Mouse (Mus musculus): ENCODE measurements around the gene Gch1. TPM values are rescaled to one million over a fixed set of nuclear protein-coding genes. Genes with fewer than 3 reads are reported as not detected.
A peak's percentile ranks its signal among the peaks of the same experiment; 100 is the strongest.

The Gch1 gene
- total RNA-seq, 1 experiment from 2014 or later, result 4.3 TPM

DNA sequence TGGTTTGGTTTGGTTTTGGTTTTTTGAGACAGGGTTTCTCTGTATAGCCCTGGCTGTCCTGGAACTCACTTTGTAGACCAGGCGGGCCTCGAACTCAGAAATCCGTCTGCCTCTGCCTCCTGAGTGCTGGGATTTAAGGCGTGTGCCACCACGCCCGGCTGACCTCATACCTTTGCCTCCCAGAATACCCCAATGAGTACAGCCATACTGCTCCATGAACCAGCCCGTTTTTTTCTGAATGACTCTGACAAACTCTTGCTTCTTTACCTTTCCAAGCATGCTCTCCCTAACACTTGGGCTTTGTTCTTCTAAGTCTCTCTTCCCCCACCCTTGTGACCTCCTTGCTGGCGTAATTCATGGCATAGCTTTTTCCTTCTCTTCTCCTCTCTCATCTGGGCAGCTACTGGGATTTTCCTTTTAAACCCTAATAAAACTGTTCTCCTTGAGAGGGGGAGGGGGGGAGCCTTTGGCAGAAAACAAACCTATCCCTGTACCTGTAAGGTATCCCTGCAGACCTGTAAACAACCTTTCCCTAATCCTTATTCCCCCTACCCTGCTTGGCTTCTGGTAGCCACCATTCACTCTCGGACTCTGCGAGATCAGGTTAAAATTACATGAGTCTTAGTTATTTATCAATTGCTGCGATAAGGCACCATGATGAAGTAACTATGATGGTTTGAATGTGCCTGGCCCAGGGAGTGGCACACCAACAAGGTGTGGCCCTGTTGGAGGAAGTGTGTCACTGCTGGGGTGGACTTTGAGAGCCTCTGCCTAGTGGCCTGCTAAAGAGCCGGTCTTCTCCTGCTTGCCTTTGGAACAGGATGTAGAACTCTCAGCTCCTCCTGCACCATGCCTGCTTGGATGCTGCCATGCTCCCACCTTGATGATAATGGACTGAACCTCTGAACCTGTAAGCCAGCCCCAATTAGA lies 19.6 kb upstream of the Gch1 start:
- no peak for ATAC-seq (replicated peaks; ENCODE audit: low read depth, poor library complexity, severe bottlenecking)

- ATAC-seq (replicated peaks; ENCODE audit: low read depth, poor library complexity, severe bottlenecking), result no peak
Measured at GRCm38 (mm10) chr14:47206601-47207000, 17.4 kb upstream of the Gch1 start.

- ATAC-seq (replicated peaks; ENCODE audit: low read depth, poor library complexity, severe bottlenecking), result no peak
Measured at GRCm38 (mm10) chr14:47205270-47205972, 16.2 kb upstream of the Gch1 start.

- ATAC-seq (replicated peaks; ENCODE audit: low read depth, poor library complexity, severe bottlenecking), result no peak
Measured at GRCm38 (mm10) chr14:47197340-47197739, 8.1 kb upstream of the Gch1 start.

- no peak for ATAC-seq (replicated peaks; ENCODE audit: low read depth, poor library complexity, severe bottlenecking)
Measured at GRCm38 (mm10) chr14:47196711-47197110, 7.5 kb upstream of the Gch1 start.

DNA sequence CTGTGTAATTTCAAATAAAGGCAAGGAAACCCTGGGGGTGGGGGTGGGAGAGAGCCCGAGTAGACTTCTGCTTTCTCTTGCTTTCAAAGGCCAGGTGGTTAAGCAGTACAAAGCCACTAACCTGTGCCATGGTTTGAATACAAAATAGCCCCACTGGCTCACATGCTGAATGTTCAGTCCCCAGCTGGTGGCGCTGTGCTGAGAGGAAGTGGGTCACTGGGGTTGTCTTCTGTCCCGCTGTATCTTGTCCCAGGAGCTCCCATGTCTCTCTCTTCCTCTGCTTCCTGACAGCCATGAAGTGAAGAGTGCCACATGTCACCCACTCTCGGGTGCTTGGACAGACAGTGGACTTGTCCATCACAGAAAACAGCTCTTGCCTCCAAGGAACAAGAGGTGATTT lies 4.9 kb upstream of the Gch1 start:
- no peak; the same call in 1 of the 2 replicates for ATAC-seq (replicated peaks; ENCODE audit: low read depth, poor library complexity, severe bottlenecking)

GRCm38 (mm10) chr14:47193506-47193905 lies 4.3 kb upstream of the Gch1 start:
- ATAC-seq (replicated peaks; ENCODE audit: low read depth, poor library complexity, severe bottlenecking), result no peak

DNA sequence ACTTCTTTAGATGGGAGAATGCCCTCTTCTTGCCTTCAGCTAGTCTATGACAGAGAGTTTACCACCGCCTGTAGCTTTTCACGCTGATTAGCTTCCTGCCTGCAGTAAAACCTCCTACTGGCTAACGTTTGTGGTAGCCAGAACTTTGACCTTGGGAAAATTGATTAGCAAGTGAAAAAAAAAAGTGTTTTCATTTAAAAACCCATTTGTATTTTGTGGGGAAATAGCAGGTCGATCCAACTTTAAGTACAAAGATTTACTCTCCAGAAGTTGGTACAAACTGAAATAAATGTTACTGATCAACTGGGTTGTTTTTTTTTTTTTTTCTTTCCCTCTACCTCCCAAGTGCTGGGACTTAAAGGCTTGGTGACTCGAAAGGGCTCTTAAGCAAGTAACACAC lies 2.6 kb upstream of the Gch1 start:
- ATAC-seq (replicated peaks; ENCODE audit: low read depth, poor library complexity, severe bottlenecking), result no peak

DNA sequence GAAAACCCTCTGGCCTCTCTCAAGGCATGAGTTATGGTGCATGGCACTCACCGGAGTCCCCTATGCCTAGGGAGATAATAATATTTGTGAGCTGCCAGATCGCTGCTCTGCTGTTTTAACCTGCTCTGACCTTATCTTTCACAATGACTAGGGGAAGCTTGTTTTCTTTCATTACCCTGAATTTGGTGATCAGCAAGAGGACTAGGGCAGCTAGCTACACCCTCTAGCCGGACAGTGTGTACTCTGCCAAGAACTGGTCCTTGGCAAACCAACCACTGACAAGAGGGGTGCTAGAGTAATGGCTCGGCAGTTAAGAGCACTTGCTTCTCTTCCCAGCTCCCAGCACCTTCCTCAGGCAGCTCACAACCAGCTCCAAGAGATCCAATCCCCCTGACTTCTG lies 1.4 kb upstream of the Gch1 start:
- ATAC-seq (replicated peaks; ENCODE audit: low read depth, poor library complexity, severe bottlenecking), result no peak

DNA sequence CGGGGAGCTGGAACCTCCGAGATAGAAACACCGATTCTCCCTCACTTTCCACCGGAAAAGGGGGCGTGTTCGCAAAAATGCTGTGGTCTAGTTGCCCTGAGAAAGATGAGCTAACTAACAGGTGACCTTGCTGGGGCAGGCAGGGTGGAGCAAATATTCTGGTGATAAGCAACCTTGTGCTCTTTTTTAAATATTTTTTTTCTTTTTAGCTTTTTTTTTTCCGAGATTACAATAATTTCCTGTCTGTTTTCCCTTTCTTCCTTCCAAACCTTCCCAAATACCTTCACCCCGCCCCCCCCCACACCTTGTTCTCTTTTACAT lies 382 bp upstream of the Gch1 start:
- no peak; the same call in 1 of the 2 replicates for ATAC-seq (replicated peaks; ENCODE audit: low read depth, poor library complexity, severe bottlenecking)

DNA sequence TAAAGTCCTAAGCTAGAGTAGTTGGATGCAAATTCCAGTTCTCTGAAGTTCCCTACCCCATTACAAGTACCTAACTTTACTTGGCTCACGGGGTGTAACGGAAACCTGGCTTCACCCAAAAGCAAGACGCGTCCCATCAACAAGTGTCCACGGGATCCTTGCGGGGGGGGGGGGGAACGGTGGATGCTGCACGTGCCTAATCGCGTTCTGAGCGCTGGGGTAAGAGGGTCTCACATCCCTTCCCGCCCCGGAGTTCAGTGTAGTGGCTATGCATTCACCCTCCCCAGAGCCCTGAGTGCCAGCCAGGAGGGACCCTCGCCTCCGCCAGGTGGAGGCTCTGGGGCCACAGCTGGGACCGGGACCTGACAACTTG lies 752 bp downstream of the Gch1 start:
- 0 out of 2 replicates have a peak, but pooled peaks have one; percentile 1 for ATAC-seq (replicated peaks; ENCODE audit: low read depth, poor library complexity, severe bottlenecking)

GRCm38 (mm10) chr14:47187666-47188360 lies 1.4 kb downstream of the Gch1 start:
- peak; percentile 55 for ATAC-seq (replicated peaks; ENCODE audit: low read depth, poor library complexity, severe bottlenecking)

DNA sequence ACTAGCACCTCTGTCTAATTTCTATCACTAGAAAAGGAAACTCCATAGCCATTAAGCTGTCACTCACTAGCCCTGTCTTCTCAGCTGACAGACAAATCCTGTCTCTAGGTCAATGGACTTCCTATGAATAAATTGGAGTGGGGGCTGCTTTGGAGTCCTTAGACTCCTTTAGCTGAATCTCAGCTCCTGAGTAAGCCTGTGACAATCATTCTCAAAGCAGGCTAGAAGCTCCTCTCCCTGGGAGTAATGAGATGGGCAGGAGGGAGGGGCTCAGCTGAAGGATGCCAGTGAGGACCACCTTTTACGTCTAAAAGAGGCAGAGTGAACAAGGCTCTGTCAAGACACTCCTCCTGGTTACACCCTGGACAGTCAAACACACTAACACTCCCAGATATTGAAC lies 2.0 kb downstream of the Gch1 start:
- ATAC-seq (replicated peaks; ENCODE audit: low read depth, poor library complexity, severe bottlenecking), result no peak

GRCm38 (mm10) chr14:47186561-47186960 lies 2.7 kb downstream of the Gch1 start:
- ATAC-seq (replicated peaks; ENCODE audit: low read depth, poor library complexity, severe bottlenecking), result no peak

- peak; percentile 34 for ATAC-seq (replicated peaks; ENCODE audit: low read depth, poor library complexity, severe bottlenecking)
Measured at GRCm38 (mm10) chr14:47181497-47182290, 7.5 kb downstream of the Gch1 start.

GRCm38 (mm10) chr14:47178851-47179250 lies 10.4 kb downstream of the Gch1 start:
- no peak for ATAC-seq (replicated peaks; ENCODE audit: low read depth, poor library complexity, severe bottlenecking)

- ATAC-seq (replicated peaks; ENCODE audit: low read depth, poor library complexity, severe bottlenecking), result peak; percentile 83
Measured at GRCm38 (mm10) chr14:47177846-47178414, 11.3 kb downstream of the Gch1 start.

GRCm38 (mm10) chr14:47176226-47176625 lies 13.0 kb downstream of the Gch1 start:
- no peak for ATAC-seq (replicated peaks; ENCODE audit: low read depth, poor library complexity, severe bottlenecking)

DNA sequence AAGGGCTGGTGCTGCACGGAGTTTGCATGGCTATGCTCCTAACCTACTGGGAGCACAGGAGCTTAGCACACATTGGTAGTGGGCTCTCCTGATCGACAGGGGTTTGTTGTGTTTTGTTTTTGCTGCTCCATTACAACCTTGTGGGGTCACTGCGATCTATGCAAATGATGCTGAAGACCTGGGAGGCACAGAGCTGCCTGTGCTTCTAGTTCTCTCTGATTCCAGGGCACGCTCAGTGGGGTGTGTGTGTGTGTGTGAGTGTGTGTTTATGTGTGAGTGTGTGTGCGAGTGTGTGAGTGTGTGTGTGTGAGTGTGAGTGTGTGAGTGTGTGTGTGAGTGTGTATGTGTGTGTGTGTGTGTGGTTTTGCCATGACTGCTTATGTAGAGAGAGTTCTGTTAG lies 14.1 kb downstream of the Gch1 start:
- no peak for ATAC-seq (replicated peaks; ENCODE audit: low read depth, poor library complexity, severe bottlenecking)

DNA sequence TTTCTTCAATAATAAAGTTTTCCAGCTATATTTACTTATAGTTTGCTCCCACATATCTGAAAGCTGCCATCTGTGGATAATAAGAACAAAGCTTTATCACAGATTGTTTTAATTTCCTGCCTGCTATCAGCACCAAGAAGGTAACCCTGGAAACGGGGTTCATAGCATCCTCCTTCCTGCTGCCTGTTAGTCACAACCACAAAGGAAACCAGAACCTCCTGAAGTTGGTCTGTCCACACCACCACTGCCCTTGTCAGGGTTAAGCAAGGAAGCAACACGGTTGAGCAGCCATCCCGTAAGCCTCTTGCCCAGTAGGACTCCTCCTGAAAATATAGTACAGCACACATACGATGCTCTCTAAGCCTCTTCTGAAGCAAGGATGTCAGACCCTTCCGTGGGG lies 17.1 kb downstream of the Gch1 start:
- peak; percentile 89 for ATAC-seq (replicated peaks; ENCODE audit: low read depth, poor library complexity, severe bottlenecking)
